Mouse (Mus musculus): ENCODE results near the gene Ooep. TPM values are rescaled to one million over a fixed set of nuclear protein-coding genes. Genes with fewer than 3 reads are reported as not detected.
"Not testable (repeated sequence)": the region's sequence is repeated elsewhere in the genome, so short reads cannot be mapped to it uniquely, and the experiment has no call there.

Ooep gene
- polyA plus RNA-seq, 1 experiment from 2014 or later = not detected

DNA sequence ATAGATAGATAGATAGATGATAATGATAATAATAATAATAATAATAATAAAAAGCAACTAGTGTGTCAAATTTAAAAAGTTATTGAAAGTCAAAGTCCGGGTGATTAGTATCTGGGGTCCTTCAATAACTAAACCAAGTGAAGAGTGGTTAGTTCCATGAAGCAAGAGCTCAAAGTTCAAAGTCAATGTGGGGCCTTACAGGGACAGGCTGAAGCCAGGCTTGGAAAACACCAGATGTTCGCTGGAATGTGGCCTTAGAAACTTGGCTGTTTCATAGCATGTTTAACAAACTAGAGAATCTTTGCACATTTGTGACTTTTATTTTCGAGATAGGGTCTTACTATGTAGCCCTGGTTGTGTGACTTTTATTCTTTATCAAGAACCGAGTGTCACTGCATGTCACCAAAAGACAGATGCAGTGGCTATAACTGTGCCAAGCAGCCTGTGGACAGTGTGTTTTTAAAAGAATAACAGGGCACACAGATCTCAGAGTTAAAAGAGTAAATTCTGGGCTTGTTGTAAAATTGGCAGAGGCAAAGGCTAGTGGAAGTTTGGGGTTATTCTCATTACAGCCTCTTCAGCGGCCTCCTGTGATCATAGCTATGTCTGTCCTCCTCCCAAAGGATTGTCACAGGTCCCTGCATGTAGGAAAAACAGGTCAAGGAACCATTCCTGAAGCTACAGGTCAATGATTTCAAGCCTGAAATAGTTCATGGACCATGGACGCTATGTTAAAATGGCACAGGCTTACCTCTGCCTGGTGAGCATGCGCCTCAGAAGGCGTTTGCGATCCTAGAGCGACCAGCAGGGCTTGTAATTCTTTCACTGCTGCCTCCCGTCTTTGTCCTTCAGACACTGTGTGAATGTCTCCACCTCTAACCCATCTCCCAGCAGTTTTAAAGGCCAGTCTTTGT, 23.6 kb downstream of the Ooep start:
- TF ChIP-seq CTCF (IDR thresholded peaks at IDR 0.05; ENCODE audit: low read depth) = no peak
- TF ChIP-seq EP300 (IDR thresholded peaks at IDR 0.05; ENCODE audit: low read depth) = no peak
- Histone ChIP-seq H3K4me1 (ENCODE audit: insufficient read depth) (peaks cover 3% of the 10 kb centered on the region; the same call in 1 of the 2 replicates), H3K4me3 (ENCODE audit: low read depth, low read length) (no peak overlapping the region), H3K27ac (ENCODE audit: low read depth) (peak overlapping the region; percentile 50), H3K27me3 (ENCODE audit: insufficient read depth, low read length) (no peaks in the 10 kb centered on the region), H3K4me2 (ENCODE audit: low read depth, low read length) (no peak overlapping the region), H3K9me3 (ENCODE audit: low read length) (no peaks in the 10 kb centered on the region), H3K9ac (replicated peaks) (no peak overlapping the region), H3K36me3 (replicated peaks; ENCODE audit: insufficient read depth, low read length) (no peaks in the 10 kb centered on the region)
- ATAC-seq (peak; percentile 87), DNase-seq (peak; percentile 19)
- 69% methylated on average over 11 of the region's 11 CpGs for WGBS (ENCODE audit: insufficient replicate concordance)

DNA sequence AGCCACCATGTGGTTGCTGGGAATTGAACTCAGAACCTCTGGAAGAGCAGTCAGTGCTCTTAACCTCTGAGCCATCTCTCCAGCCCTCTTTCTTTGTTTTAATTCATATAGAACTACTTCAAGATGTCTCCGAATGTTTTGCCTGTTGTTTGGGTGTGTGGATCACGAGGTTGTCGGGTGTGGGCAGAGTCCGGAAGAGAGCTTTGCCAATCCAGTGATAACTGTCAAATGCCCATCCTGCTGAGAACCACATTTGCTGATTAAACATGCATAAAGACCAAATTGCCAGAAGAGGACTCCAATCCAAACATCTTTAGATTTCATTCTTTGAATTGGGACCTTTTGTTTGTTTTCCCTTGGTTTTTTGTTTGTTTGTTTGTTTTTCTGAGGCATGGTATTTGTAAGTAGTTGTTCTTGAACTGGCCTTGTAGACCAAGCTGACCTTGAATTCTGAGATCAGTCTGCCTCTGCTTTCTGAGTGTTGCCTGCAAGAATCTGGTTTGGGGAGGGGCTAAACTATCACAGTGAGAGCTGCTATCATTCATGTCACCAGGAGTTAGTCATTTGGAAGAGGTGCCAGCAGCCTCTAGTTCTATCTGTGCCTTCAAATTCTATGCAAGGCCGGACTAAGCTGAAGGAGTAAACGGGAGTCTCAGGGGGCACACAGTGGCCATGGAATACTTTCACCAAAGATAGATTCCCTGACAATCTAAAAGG, 26.9 kb downstream of the Ooep start:
- WGBS (ENCODE audit: insufficient replicate concordance) = 63% methylated on average over 6 of the region's 6 CpGs
- H3K9me3 ChIP-seq (ENCODE audit: low read length) = no peaks in the 10 kb centered on the region
- peaks cover 3% of the 10 kb centered on the region; the same call in 1 of the 2 replicates for H3K4me1 ChIP-seq (ENCODE audit: insufficient read depth)
- ATAC-seq (no peak), DNase-seq (no peak)
- no peak overlapping the region for H3K4me3 ChIP-seq (ENCODE audit: low read depth, low read length)
- H3K27ac ChIP-seq (ENCODE audit: low read depth) = no peak overlapping the region
- no peaks in the 10 kb centered on the region for H3K36me3 ChIP-seq (replicated peaks; ENCODE audit: insufficient read depth, low read length)
- H3K27me3 ChIP-seq (ENCODE audit: insufficient read depth, low read length) = no peaks in the 10 kb centered on the region
- H3K9ac ChIP-seq (replicated peaks) = no peak overlapping the region
- no peak overlapping the region for H3K4me2 ChIP-seq (ENCODE audit: low read depth, low read length)
- TF ChIP-seq CTCF (IDR thresholded peaks at IDR 0.05; ENCODE audit: low read depth) (no peak), EP300 (IDR thresholded peaks at IDR 0.05; ENCODE audit: low read depth) (no peak)

DNA sequence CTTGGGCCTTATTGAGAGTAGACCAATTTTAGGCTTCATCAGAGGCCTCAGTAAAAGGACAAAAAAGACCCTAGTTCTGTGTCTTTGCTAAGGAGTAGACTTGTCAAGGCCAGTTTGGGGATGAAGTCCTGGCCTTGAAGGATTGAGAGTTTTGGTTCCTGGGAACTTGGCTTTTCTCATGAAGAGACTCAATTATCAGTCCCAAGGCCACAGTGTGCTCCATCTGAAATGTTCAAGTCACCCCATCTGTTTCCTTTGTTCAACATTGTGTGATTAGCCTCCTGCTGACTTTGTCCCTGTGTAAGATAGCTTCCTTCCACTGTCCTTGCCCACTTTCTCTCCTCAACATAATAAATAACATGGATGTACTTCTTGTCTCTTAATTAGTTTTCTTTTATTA, 28.5 kb downstream of the Ooep start:
- H3K4me2 ChIP-seq (ENCODE audit: low read depth, low read length); ATAC-seq; H3K27ac ChIP-seq (ENCODE audit: low read depth); H3K4me3 ChIP-seq (ENCODE audit: low read depth, low read length); H3K36me3 ChIP-seq (replicated peaks; ENCODE audit: insufficient read depth, low read length); H3K9me3 ChIP-seq (ENCODE audit: low read length); H3K27me3 ChIP-seq (ENCODE audit: insufficient read depth, low read length); H3K4me1 ChIP-seq (ENCODE audit: insufficient read depth); DNase-seq; H3K9ac ChIP-seq (replicated peaks): not testable (repeated sequence)

DNA sequence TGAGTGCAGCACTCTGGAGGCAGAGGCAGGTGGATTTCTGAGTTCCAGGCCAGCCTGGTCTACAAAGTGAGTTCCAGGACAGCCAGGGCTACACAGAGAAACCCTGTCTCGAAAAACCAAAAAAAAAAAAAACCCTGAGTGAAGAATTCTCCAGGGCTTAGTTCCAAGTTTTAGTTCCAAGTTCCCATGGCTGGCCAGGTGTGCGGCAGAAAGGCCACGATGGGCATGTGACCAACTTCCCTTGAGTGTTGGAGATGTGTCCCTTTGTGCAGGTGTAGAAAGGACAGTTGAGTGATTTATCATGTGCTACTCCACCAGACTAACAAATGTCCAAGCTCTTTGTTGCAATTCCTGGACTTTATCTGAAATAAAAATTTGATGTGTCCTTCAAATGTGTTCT, 29.4 kb downstream of the Ooep start:
- WGBS (ENCODE audit: insufficient replicate concordance) = 79% methylated on average over 3 of the region's 3 CpGs
- not testable (repeated sequence) for H3K36me3 ChIP-seq (replicated peaks; ENCODE audit: insufficient read depth, low read length); ATAC-seq; DNase-seq; H3K27ac ChIP-seq (ENCODE audit: low read depth); H3K9me3 ChIP-seq (ENCODE audit: low read length); H3K4me3 ChIP-seq (ENCODE audit: low read depth, low read length); H3K9ac ChIP-seq (replicated peaks); H3K27me3 ChIP-seq (ENCODE audit: insufficient read depth, low read length); H3K4me1 ChIP-seq (ENCODE audit: insufficient read depth); H3K4me2 ChIP-seq (ENCODE audit: low read depth, low read length)

DNA sequence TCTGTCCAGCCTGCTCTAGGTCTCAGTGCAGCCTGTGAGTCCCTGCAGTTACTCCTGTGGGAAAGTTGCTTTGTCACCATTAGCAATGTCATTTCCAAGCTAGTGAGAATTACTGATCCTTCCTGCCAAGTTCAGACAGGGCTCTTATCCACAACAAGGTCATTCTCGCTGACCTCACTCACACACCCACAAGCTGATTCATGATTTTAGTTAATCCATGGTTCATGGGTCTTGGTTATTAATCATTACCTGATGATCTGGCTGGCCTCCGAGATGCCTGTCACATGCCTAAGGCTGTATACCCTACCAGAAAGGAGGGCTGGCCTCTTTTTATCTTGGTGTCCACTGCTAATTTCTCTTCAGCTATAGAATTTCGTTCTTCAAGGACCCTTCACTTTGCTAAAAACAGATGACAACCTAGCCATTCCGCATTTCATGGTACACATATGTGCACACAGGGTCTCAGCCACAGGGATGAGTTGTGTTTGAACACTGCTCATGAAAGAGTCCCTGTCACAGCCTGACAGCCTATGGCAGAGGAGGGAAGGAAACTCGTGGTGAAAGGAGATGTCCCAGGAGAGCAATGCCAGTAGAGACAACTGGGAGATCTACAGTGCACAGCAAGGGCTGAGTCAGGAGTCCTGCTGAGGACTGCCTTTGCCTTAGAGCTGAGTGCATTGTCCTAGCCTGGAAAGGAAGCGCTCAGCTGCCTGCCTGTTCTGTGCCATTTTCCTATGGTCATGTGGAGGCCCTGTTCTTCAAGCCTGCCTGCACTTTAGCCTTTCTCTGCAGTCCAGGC, 30.1 kb downstream of the Ooep start:
- WGBS (ENCODE audit: insufficient replicate concordance) = 50% methylated on average over 6 of the region's 6 CpGs

DNA sequence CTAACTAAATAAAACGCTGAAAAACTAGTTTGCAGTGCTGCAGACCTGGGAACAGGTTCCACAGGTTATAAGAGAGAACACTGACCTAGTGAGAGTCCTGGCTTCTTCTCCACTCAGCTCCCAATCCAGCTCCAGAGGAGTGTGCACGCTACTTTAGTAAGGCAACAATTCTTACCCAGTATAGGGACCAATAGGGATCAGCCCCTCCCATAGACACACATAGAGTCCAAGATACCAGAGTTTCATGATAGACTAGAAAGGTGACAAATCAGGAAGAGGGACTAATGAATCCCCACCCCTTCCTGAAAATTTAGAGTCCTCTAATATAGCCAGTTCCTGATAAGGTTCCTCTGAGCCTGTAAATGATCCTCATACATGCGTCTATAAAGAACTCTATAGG, 31.5 kb downstream of the Ooep start:
- no peak overlapping the region for H3K4me2 ChIP-seq (ENCODE audit: low read depth, low read length)
- DNase-seq = no peak
- 45% methylated on average over 3 of the region's 3 CpGs for WGBS (ENCODE audit: insufficient replicate concordance)
- H3K4me1 ChIP-seq (ENCODE audit: insufficient read depth) = no peaks in the 10 kb centered on the region
- H3K4me3 ChIP-seq (ENCODE audit: low read depth, low read length) = no peak overlapping the region
- H3K36me3 ChIP-seq (replicated peaks; ENCODE audit: insufficient read depth, low read length) = no peaks in the 10 kb centered on the region
- H3K27me3 ChIP-seq (ENCODE audit: insufficient read depth, low read length) = no peaks in the 10 kb centered on the region
- H3K27ac ChIP-seq (ENCODE audit: low read depth) = no peak overlapping the region
- H3K9ac ChIP-seq (replicated peaks) = no peak overlapping the region
- no peak for TF ChIP-seq EP300 (IDR thresholded peaks at IDR 0.05; ENCODE audit: low read depth)
- no peak for ATAC-seq
- H3K9me3 ChIP-seq (ENCODE audit: low read length) = no peaks in the 10 kb centered on the region

More for the DNA sequence above, 30.1 kb downstream of the Ooep start:
- H3K4me1 ChIP-seq (ENCODE audit: insufficient read depth); DNase-seq; H3K9me3 ChIP-seq (ENCODE audit: low read length); H3K9ac ChIP-seq (replicated peaks); H3K4me2 ChIP-seq (ENCODE audit: low read depth, low read length); H3K36me3 ChIP-seq (replicated peaks; ENCODE audit: insufficient read depth, low read length); H3K27ac ChIP-seq (ENCODE audit: low read depth); H3K27me3 ChIP-seq (ENCODE audit: insufficient read depth, low read length); H3K4me3 ChIP-seq (ENCODE audit: low read depth, low read length): not testable (repeated sequence)
- peak; percentile 88 for ATAC-seq

DNA sequence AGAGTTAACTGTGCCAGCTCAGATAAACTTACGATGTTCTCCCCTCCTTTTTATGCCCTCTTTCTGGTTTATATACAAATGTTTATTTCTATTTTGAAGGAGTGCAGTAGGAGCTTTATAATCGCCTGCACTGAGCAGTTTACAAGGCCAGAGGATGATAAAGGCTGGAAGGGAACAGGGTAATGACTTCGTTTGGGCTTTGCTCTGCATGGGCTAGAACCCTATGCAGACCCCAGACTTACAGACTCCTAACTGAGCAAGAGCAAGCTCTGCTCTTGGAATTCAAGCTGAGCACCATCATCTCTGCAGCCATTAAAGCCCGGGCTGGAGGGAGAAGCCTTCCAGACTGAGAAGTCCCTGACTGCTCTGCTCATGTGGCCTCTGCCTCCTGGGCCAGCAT, 33.3 kb downstream of the Ooep start:
- not testable (repeated sequence) for H3K27ac ChIP-seq (ENCODE audit: low read depth); ATAC-seq; H3K4me3 ChIP-seq (ENCODE audit: low read depth, low read length); H3K27me3 ChIP-seq (ENCODE audit: insufficient read depth, low read length); H3K9me3 ChIP-seq (ENCODE audit: low read length); H3K4me1 ChIP-seq (ENCODE audit: insufficient read depth); H3K9ac ChIP-seq (replicated peaks); H3K36me3 ChIP-seq (replicated peaks; ENCODE audit: insufficient read depth, low read length); DNase-seq; H3K4me2 ChIP-seq (ENCODE audit: low read depth, low read length)
- 44% methylated on average over 4 of the region's 4 CpGs for WGBS (ENCODE audit: insufficient replicate concordance)

DNA sequence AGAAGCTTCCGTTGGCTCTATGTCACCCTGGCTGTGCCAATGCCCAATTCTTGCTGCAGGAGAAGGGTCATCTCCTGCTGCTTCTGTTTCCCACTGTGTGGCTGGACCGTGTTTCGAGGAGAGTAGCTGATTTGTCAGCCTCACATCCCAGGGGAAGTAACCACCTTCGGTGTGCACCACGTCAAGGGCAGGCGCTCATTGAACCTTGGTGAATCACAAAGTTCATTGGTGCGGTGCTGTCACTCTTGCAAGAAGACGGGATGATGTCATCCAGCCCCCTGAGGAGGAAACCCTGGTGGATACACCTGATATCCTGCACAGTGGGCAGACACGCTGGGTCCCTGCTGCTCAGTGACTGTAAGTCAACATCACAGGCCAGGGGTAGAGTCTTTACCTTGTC, 35.5 kb downstream of the Ooep start:
- not testable (repeated sequence) for H3K27ac ChIP-seq (ENCODE audit: low read depth); H3K36me3 ChIP-seq (replicated peaks; ENCODE audit: insufficient read depth, low read length); ATAC-seq; H3K9me3 ChIP-seq (ENCODE audit: low read length); H3K27me3 ChIP-seq (ENCODE audit: insufficient read depth, low read length); H3K4me3 ChIP-seq (ENCODE audit: low read depth, low read length); H3K4me2 ChIP-seq (ENCODE audit: low read depth, low read length); H3K9ac ChIP-seq (replicated peaks); H3K4me1 ChIP-seq (ENCODE audit: insufficient read depth); DNase-seq
- WGBS (ENCODE audit: insufficient replicate concordance) = 78% methylated on average over 9 of the region's 9 CpGs

DNA sequence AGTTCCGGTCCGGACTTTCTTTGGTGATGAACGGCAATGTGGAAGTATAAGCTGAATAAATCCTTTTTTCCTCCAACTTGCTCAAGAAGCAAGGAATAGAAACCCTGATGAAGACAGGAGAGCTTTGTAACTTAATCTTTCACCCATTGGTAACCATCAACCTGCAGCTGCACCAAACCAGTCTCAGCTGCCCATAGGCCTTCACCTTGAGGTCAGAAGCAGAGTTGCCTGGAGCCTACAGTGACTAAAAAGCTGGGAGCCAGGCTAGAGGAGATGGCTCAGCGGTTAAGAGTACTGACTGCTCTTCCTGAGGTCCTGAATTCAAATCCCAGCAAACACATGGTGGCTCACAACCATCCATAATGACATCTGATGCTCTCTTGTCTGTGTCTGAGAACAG, 36.0 kb downstream of the Ooep start:
- DNase-seq; H3K4me1 ChIP-seq (ENCODE audit: insufficient read depth); H3K4me2 ChIP-seq (ENCODE audit: low read depth, low read length); H3K4me3 ChIP-seq (ENCODE audit: low read depth, low read length); H3K9ac ChIP-seq (replicated peaks); ATAC-seq; H3K9me3 ChIP-seq (ENCODE audit: low read length); H3K27ac ChIP-seq (ENCODE audit: low read depth); H3K36me3 ChIP-seq (replicated peaks; ENCODE audit: insufficient read depth, low read length); H3K27me3 ChIP-seq (ENCODE audit: insufficient read depth, low read length): not testable (repeated sequence)
- WGBS (ENCODE audit: insufficient replicate concordance) = 74% methylated on average over 4 of the region's 4 CpGs

Data from liver, postnatal 0 days (tissue).